Mouse (Mus musculus) retina, postnatal 1 day (tissue): ENCODE results near the gene Zc3h15.
A peak's percentile ranks its signal among the peaks of the same experiment; 100 is the strongest.
"Not testable (repeated sequence)": the region's sequence is repeated elsewhere in the genome, so short reads cannot be mapped to it uniquely, and the experiment has no call there.

ENCODE experiments used
- DNase-seq: peaks from one replicate; pipeline ENCODE4 v3.0.0-alpha.2; 2012

Gene Zc3h15

DNA sequence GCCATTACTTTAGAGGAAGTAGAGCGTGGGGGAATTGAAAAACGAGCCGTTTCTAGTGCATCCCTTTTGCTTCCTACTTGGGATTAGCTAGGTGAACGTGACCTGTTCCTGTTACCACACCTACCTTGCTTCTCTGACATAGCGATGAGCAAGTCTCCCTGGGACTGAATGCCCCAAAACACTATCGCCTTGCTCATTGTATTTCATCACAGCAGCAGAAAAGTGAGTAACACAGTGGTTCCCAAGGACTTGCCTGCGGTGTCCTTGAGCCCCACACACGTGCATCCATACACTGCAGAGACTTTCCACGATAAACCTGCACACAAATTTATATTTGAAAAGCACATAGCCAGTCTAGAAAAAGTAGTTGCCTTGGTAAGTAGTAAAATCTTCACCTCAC lies 30.7 kb downstream of the Zc3h15 start:
- DNase-seq = no peak

GRCm38 (mm10) chr2:83675681-83676080 lies 31.4 kb downstream of the Zc3h15 start:
- peak; percentile 22 for DNase-seq

DNA sequence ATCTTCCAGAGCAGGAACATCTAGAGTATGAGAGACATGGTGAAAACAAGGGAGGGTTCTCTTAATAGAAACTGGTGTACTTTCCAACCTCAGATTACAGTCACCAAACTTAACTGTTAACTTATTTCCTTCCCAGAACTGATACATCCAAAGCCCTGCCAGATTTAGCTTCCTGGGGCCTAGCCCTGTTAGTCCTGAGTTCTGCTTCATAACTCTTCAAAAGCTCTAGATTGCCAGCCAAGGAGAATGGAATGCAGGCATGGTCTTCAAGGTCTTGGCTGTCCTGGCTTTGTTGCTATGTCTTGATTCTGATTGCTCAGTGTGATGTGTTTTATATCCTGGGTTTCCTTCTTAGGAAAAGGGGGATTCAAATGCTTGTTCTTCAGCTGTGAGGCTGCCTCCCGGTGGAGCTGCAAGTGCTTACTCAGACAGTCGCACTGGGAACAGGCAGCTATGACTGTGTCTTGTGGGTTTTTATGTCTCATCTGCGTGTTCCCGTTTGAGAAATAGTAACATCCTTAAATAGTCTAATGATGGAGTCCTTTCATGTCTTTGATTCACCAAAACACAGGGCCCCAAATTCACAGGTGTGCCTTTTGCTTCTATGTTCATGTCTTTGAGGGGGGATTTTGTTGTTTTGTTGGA lies 32.1 kb downstream of the Zc3h15 start:
- DNase-seq = no peak

- no peak for DNase-seq
Observed at GRCm38 (mm10) chr2:83681332-83681731, 37.1 kb downstream of the Zc3h15 start.

DNA sequence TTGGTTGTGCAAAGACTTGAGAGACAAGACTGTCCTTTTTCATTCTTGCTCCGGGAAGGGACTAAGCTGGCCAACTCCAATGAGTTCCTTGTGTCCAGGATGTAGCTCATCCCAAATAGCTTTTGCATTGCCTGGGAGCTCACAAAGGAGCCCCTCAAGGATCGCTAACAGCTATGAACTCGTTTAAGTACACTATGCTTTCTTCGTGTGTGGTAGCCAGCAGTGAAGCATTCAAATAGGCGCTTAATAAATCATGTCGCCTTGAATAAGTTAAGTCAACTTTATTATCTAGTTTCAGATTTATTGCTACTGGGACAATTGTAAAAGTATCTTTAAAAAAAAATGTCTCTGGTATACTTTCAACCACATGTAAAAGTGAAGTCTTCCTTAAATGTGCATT lies 37.5 kb downstream of the Zc3h15 start:
- DNase-seq = no peak

GRCm38 (mm10) chr2:83682282-83682681 lies 38.0 kb downstream of the Zc3h15 start:
- DNase-seq = no peak

- no peak for DNase-seq
Observed at GRCm38 (mm10) chr2:83683731-83684519, 39.7 kb downstream of the Zc3h15 start.

- no peak for DNase-seq
Observed at GRCm38 (mm10) chr2:83684691-83685090, 40.5 kb downstream of the Zc3h15 start.

DNA sequence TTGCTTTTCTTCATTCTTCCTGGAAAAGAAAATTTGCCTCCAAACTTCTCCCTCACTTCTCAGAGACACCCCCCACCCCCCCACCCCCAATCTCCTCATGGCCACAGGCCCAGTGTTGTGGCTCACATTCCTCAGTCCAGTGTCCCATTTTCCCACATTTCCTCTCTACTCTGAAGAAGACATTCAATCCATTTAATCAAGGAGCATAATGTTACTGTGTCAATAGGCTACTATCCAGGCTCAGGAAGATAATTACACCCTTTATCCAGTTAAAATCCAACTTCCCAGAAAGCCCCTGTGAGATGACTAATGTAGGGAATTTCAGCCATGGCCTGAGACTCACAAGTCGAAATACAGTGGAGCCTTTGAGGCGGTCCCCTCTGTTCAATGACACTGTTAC lies 46.1 kb downstream of the Zc3h15 start:
- no peak for DNase-seq

DNA sequence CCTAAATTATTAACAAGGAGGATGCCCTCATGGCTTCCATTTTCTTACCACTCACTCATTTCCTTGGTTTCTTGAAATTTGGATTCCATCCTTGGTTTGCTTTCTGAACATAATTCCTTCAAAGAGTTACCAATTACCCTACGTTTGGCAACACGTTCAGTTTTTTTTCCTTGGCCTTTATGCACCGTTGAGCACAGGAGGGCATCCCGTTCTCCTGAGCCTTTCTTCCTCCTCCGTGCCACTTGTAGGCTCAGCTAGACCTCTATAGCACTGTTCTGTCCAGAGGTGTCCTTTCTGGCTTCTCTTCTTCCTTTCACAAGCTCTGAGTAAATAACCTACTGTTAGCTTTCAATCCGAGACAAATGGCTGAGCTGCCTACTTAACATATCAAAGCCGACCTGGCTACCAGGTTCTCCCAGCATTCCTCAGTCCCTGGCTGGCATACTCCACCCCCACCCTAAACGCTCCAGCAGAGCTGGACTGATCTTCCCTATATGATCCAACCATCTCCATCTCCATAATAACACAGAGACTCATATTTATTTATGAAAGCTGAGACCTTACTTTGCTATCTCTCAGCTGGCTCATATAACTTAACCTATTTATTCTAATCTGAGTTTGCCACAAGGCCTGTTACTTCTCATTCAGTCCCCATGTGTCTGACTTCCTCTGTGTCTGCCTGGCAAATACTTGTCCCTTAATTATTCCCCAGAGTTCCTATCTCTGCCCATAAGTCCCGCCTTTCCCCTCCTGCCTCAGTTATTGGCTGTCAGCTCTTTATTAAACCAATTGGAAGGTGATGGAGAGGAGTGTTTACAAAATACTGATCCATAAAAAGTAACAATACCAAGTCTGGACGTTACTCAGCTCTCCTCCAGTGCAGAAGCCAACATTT lies 48.7 kb downstream of the Zc3h15 start:
- DNase-seq = no peak

GRCm38 (mm10) chr2:83694061-83694460 lies 49.8 kb downstream of the Zc3h15 start:
- DNase-seq = no peak

DNA sequence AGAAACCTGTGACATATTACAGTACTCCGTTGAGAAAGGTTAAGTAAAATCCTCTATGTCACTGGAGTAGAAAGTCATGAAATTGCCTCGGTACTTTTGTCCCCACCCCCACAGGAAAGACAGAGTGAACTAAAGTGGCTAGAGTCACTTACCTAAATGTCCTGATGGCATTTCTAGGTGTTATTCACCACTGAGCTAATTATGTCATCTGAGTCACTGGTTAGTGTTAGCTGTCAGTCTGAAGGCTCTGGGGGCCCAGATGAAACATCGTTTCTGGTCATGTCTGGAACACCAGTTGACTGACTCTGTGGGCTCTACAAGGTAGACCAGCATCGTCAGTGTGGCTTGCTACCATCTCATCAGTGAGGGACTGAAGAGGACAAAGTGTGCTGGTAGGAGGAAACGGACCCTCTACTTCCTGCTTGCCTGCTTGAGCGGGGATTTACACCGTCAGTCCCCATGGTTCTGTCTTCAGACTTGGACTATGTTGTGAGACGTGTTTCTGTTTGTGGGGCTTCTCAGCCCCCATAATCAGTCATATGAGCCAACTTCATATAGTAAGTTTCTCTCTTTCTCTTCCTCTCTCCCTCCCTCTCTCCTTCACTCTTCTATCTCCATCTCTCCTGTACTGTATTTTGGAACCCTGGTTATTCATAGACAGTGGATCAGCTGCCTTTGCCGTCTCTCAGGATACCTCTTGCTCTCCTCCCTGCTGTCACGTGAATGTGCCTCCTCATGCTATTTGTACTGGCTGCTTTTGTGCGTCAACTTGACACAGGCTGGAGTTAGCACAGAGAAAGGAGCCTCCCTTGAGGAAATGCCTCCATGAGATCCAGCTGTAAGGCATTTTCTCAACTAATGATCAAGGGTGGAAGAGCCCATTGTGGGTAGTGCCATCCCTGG lies 51.4 kb downstream of the Zc3h15 start:
- no peak for DNase-seq

GRCm38 (mm10) chr2:83698484-83698883 lies 54.2 kb downstream of the Zc3h15 start:
- DNase-seq = no peak

GRCm38 (mm10) chr2:83699324-83699723 lies 55.1 kb downstream of the Zc3h15 start:
- no peak for DNase-seq

GRCm38 (mm10) chr2:83700667-83701066 lies 56.4 kb downstream of the Zc3h15 start:
- DNase-seq = no peak

DNA sequence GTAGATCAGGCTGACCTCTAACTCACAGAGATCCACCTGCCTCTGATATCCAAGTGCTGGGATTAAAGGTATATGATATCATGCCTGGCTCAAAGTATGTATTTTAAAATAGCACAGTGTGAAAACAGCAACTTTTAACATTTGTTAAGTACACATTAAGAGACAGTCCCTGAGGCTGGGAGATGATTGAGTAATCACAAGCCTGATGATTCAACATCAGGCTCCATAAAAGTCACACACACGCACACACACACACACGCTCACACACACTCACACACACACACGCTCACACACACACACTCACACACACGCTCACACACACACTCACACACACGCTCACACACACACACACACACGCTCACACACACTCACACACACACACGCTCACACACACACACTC lies 58.2 kb downstream of the Zc3h15 start:
- no peak for DNase-seq

DNA sequence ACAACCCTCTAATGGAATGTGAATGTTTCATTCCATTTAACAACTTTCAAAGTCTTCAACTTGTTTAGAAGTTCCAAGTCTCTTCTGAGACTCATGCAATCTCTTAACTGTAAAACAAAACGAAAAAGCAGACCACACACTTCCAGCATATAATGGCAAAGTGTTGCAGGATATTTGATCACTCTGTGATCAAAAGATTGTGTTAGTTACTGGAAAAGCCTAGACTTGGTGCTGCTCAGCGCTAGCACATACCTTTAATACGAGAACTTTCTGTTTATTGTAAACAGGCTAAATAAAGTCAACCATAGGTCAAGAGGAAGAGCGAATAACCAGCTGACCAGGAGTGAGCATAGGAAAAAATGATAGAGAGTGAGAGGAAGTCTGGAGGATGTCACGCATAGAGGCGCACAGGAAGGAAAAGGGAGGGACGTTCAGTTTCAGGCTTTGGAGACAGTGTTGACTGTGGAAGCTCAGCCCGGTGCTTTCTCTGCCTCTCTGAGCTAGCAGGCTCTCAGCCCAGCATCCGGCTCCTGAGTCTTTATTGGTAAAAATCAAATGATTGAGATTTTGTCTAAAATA lies 61.4 kb downstream of the Zc3h15 start:
- DNase-seq = no peak

DNA sequence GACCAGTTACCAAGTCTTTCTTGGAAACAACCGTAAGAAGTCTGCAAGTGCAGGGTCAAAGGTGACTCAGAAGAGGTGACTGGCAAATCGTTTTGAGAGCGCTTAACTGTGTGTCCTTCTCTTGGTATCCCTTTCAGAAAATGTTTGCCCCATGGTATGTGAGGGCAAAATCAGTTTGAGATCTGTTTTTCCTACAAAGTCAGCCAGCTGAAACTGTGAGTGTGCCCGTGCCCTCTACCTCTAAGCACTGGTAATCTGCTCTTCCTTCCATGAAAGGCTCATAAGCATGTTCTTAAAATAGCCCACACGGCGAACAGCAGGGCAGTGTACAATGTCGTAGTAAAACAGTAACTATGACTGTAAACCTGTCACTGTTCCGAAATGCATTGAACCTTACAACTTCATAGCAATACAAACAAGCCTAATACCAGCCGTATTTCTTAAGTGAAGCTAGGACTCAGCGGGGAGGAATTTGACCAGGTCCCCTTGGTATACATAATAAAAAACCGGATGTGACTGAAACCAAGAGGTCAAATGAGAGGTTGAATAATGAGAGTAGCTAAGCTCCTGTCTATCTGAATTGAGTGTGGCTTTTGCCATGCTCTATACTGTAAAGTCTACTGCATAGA lies 65.8 kb downstream of the Zc3h15 start:
- DNase-seq = no peak

DNA sequence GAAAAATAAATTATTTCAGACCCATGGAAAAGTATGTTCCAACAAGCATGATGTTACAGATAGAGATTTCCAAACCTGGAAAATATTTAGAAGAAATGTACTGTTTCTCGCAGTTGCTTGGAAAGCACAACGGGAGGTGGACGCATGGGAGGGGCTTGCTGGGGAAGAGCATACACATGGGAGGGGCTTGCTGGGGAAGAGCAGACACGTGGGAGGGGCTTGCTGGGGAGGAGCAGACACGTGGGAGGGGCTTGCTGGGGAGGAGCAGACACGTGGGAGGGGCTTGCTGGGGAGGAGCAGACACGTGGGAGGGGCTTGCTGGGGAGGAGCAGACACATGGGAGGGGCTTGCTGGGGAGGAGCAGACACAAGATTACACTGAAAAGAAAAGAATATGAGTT lies 69.0 kb downstream of the Zc3h15 start:
- not testable (repeated sequence) for DNase-seq

- DNase-seq = no peak
Observed at GRCm38 (mm10) chr2:83713946-83714345, 69.7 kb downstream of the Zc3h15 start.
